Mouse (Mus musculus) T-cell, adult 66 days (primary cell): Measurements from ENCODE around the gene 2610028H24Rik. TPM values are rescaled to one million over a fixed set of nuclear protein-coding genes. Genes with fewer than 3 reads are reported as not detected.

Source experiments
- total RNA-seq, 2 experiments: library from RNA; stranded (reverse); gene quantifications; 3 replicates in 1 of 2; 4 replicates in 1 of 2; pipeline ENCODE4 v1.2.4; 2023

The 2610028H24Rik gene
- total RNA-seq: not detected

DNA sequence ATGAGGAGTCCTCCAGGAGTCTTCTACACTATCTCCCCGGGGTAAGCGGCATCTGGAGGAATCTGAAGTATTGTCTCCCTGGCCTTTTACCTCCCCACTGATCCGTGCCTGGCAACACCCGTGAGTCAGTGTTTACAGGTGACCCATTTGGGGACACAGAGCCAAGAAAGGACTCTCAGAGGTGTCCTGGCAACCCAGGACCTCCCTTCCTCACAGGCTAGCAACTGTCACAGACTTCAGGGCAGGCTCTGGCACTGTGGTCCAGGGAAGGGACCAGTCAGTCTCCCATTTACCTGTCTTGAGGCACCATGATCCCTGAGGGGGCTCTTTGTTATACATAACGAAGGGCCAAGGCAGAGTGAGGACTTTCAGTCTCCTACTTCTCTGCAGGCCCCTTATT, at the start of gene 2610028H24Rik:
Gene 2610028H24Rik (plus strand): TSS at position 231 of the 400 bp plus-strand sequence.

GRCm38 (mm10) chr10:76440281-76440680, 8.6 kb upstream of the 2610028H24Rik start, which contains the start of gene AC141477.1:
TSS of gene AC141477.1 (minus strand) at chr10:76440444.

DNA sequence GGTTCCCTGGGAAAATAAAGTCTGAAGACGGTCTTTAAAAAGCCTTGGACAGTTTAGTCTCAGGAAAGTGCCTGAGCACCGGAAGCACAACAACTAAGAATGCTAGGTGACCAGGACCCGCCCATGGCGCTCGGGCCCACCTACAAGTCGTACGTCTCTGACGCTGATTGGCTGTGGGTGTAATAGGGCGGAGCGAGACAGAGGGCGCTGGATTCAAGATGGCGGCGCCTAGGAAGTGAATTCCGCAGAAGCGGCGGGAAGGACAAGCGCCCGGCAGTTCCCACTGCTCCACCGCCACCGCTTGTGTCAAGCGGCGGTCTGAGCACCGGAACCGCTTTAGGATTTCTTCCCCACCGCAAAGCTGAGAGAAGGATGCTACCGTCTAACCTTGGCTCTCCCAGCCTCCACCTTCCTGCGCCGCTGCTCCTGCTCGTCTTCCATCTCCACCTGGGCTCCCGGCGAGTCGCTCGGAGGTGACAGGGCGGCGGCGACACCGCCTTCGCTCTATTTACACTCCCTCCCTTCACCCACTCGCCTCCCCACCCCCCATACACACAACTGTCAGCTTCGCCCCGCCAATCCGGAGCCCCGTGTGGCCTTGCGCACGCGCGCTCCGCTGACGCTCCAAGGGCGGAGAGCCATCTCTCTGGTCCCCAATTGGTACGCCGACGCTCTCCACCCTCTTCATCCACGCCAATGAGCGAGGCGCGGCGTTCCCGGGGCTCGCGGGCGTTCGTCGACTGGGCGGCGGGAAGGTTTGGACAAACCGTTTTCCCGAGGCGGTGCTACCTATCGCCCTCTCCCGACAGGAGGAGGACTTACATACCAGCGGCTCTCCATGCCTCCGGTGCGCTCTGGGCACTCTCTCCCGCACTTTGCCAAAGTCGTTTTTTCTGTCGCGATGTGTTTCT, 6.4 kb upstream of the 2610028H24Rik start, which contains the start of gene Pcnt:
Gene Pcnt (minus strand): TSS at position 609 of the 911 bp plus-strand sequence.

DNA sequence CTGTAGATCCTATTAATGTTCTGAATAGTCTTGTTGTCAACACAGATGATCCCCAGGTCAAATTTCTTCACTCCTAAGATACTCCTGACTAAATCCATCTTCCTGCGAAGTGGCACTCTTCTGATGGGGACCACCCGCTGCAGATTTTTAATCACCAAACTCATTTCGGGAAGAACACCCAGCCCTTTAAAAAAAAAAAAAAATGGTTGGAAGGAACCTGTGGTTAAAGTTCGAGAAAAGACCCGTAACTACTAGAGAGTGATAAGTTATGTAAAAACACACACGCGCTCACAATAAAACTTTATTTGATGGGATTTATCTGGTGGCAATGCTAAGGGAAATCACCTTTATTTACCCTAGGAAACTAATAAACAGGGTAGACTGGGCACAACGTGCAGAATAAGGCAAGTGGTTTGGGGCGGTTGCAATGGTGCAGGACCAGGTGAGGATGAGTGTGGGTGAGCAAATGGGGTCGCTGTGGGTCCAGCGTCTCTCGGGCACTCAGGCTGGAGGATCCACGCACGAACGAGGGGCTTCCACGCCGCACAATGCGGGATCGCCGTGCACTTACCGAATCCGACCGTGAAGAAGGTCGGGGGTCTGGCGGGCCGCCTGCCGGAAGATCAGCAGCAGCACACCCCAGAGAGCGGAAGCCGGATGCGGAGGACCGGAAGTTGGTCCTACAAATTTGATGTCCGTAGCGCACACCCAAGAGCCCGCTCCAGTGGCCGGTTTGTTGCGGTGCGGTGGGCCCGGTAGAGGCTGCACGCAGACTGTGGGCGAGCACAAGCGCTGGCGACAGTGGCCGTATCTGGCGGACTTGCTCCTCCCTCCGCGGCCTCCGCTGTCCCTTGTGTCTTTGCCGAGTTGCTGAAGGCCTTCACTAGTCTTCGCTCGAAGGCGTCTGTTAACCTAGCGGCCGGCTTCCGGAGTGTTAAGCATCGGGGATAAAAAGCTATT, 19.6 kb downstream of the 2610028H24Rik start, which contains the start of the genes Mcm3ap and Ybey:
Gene Mcm3ap (plus strand): TSS at position 725 of the 960 bp plus-strand sequence.
Gene Ybey (minus strand): TSS at position 912 of the 960 bp plus-strand sequence.

Other genes starting within 250 kb of the 2610028H24Rik start
- 10 to 100 TPM; 12.0 to 13.2 TPM for gene Prmt2, start 211.2 kb upstream of the 2610028H24Rik start, total RNA-seq
- not detected for gene S100b, start 195.2 kb upstream of the 2610028H24Rik start, total RNA-seq
- gene Dip2a, start 103.8 kb upstream of the 2610028H24Rik start, total RNA-seq: 1 to 10 TPM; 4.7 to 5.5 TPM
- 10 to 100 TPM; 19.6 to 29.2 TPM for gene AC141477.1, start 8.6 kb upstream of the 2610028H24Rik start, total RNA-seq
- gene Pcnt, start 6.3 kb upstream of the 2610028H24Rik start, total RNA-seq: 10 to 100 TPM; 68.2 to 73.3 TPM
- 10 to 100 TPM; 66.1 to 75.6 TPM for gene Mcm3ap, start 19.8 kb downstream of the 2610028H24Rik start, total RNA-seq
- 1 to 10 TPM; 1.5 to 1.9 TPM for gene Ybey, start 20.0 kb downstream of the 2610028H24Rik start, total RNA-seq
- gene Lss, start 82.5 kb downstream of the 2610028H24Rik start, total RNA-seq: 10 to 100 TPM; 33.6 to 41.8 TPM
- 1 to 10 TPM in 1 of 2 experiments, not detected in 1; 1.3 TPM for gene Spatc1l, start 113.2 kb downstream of the 2610028H24Rik start, total RNA-seq
- not detected for gene Ftcd, start 126.6 kb downstream of the 2610028H24Rik start, total RNA-seq
- not detected for gene Col6a2, start 174.5 kb downstream of the 2610028H24Rik start, total RNA-seq